Mouse (Mus musculus) testis, adult 2 months (tissue): ENCODE results near the gene Retsat. TPM values are rescaled to one million over a fixed set of nuclear protein-coding genes. Genes with fewer than 3 reads are reported as not detected.

Source experiments
- H3K27ac ChIP-seq: fragments of 200-500 bp; 2 replicates; pipeline ENCODE4 v1.5.1; 2012; ENCODE audit warnings: low read depth, low read length; ENCODE audit not compliant: control insufficient read depth, insufficient read depth
- H3K27me3 ChIP-seq: fragments of 200-500 bp; 2 replicates; pipeline ENCODE4 v1.6.1; 2012; ENCODE audit warnings: mild to moderate bottlenecking, low read length, moderate library complexity; ENCODE audit not compliant: control insufficient read depth, insufficient read depth
- H3K36me3 ChIP-seq: fragments of 200-500 bp; 2 replicates; pipeline ENCODE4 v1.6.1; 2012; ENCODE audit warnings: mild to moderate bottlenecking, low read length; ENCODE audit not compliant: control insufficient read depth, insufficient read depth
- H3K4me1 ChIP-seq: fragments of 200-500 bp; 2 replicates; pipeline ENCODE4 v1.6.1; 2012; ENCODE audit warnings: low read length; ENCODE audit not compliant: control insufficient read depth, insufficient read depth
- H3K4me3 ChIP-seq: fragments of 200-500 bp; 2 replicates; pipeline ENCODE4 v1.5.1; 2012; ENCODE audit warnings: low read depth, mild to moderate bottlenecking, low read length, moderate library complexity, mixed read lengths; ENCODE audit not compliant: control insufficient read depth
- CTCF ChIP-seq: fragments of 200-500 bp; IDR thresholded peaks from 2 replicates; pipeline ENCODE4 v1.5.1; 2012; ENCODE audit warnings: low read depth, mild to moderate bottlenecking, inconsistent platforms, low read length, moderate library complexity; ENCODE audit not compliant: control insufficient read depth, insufficient read depth, insufficient replicate concordance
- POLR2A ChIP-seq: fragments of 200-500 bp; IDR thresholded peaks from 2 replicates; pipeline ENCODE4 v1.6.1; 2012; ENCODE audit warnings: low read depth, mild to moderate bottlenecking, inconsistent platforms, low read length, moderate library complexity; ENCODE audit not compliant: control insufficient read depth
- polyA plus RNA-seq: library from polyadenylated mRNA; depleted of rRNA; stranded (reverse); fragments of >200 nt; gene quantifications from 2 replicates; pipeline ENCODE4 v1.2.3, GENCODE M21; 2012; rRNA removed

The Retsat gene
- polyA plus RNA-seq, 1 experiment: 9.4 TPM

GRCm38 (mm10) chr6:72656053-72656442 lies 57.8 kb downstream of the Retsat start:
- Histone ChIP-seq H3K4me3 (no peak overlapping the region), H3K36me3 (no peaks in the 10 kb centered on the region), H3K27me3 (no peaks in the 10 kb centered on the region), H3K4me1 (peaks cover 2% of the 10 kb centered on the region), H3K27ac (no peak overlapping the region)
- no peak for TF ChIP-seq CTCF
- no peak for TF ChIP-seq POLR2A

- Histone ChIP-seq H3K27ac (no peak overlapping the region), H3K4me1 (peaks cover 2% of the 10 kb centered on the region), H3K4me3 (no peak overlapping the region), H3K36me3 (no peaks in the 10 kb centered on the region), H3K27me3 (no peaks in the 10 kb centered on the region)
- TF ChIP-seq POLR2A (no peak), CTCF (no peak)
Observed at GRCm38 (mm10) chr6:72658006-72658405, 59.7 kb downstream of the Retsat start.

Other genes with a start within 250 kb of the Retsat start
- 6.6 and 8.7 TPM in 2 replicates for gene Tmem150a, start 243.0 kb upstream of the Retsat start, polyA plus RNA-seq
- 284 and 298 TPM in 2 replicates for gene Rnf181, start 231.5 kb upstream of the Retsat start, polyA plus RNA-seq
- 25.8 and 26.6 TPM in 2 replicates for gene Vamp5, start 218.0 kb upstream of the Retsat start, polyA plus RNA-seq
- 14.8 and 16.0 TPM in 2 replicates for gene Vamp8, start 207.8 kb upstream of the Retsat start, polyA plus RNA-seq
- gene Ggcx, start 184.2 kb upstream of the Retsat start, polyA plus RNA-seq: 4.0 and 4.1 TPM in 2 replicates
- 55.5 and 67.4 TPM in 2 replicates for gene Mat2a, start 158.9 kb upstream of the Retsat start, polyA plus RNA-seq
- gene Sh2d6, start 76.8 kb upstream of the Retsat start, polyA plus RNA-seq: 76.8 and 77.0 TPM in 2 replicates
- 1.3 and 4.1 TPM in 2 replicates for gene Capg, start 54.1 kb upstream of the Retsat start, polyA plus RNA-seq
- 40.2 and 46.0 TPM in 2 replicates for gene Elmod3, start 62 bp upstream of the Retsat start, polyA plus RNA-seq
- 21.4 and 29.8 TPM in 2 replicates for gene Tgoln1, start 18.5 kb downstream of the Retsat start, polyA plus RNA-seq
- gene Tcf7l1, start 190.8 kb downstream of the Retsat start, polyA plus RNA-seq: 3.0 and 3.5 TPM in 2 replicates